Mouse (Mus musculus) hindlimb bud, embryonic 11.5 days (tissue): ENCODE results near the gene Sdhb.
A peak's percentile ranks its signal among the peaks of the same experiment; 100 is the strongest.

ENCODE experiments used
- DNase-seq: peaks from one replicate; pipeline ENCODE4 v3.0.0-alpha.2; 2012; ENCODE audit warnings: low read depth, low spot score; ENCODE audit errors: extremely low spot score

The Sdhb gene

GRCm38 (mm10) chr4:140960781-140961466 is at the start of gene Sdhb:
Sdhb (plus strand) TSS chr4:140961203.
- DNase-seq: peak; percentile 95

- DNase-seq: no peak
These were observed 49.6 kb upstream of the Sdhb start for GRCm38 (mm10) chr4:140911416-140911815.

GRCm38 (mm10) chr4:140912271-140912833 is 48.7 kb upstream of the Sdhb start:
- no peak for DNase-seq

- DNase-seq: no peak
These were observed 47.4 kb upstream of the Sdhb start for GRCm38 (mm10) chr4:140913565-140913964.

- no peak for DNase-seq
These were observed 46.3 kb upstream of the Sdhb start for GRCm38 (mm10) chr4:140914731-140915131.

GRCm38 (mm10) chr4:140915235-140915634 is 45.8 kb upstream of the Sdhb start:
- DNase-seq: no peak

- no peak for DNase-seq
These were observed 44.7 kb upstream of the Sdhb start for GRCm38 (mm10) chr4:140916296-140916695.

- no peak for DNase-seq
These were observed 43.6 kb upstream of the Sdhb start for GRCm38 (mm10) chr4:140917451-140917850.

GRCm38 (mm10) chr4:140919974-140920836 is 40.8 kb upstream of the Sdhb start:
- no peak for DNase-seq

- DNase-seq: no peak
These were observed 38.5 kb upstream of the Sdhb start for GRCm38 (mm10) chr4:140922508-140922907.

- DNase-seq: no peak
These were observed 35.4 kb upstream of the Sdhb start for GRCm38 (mm10) chr4:140925648-140926047.

- DNase-seq: no peak
These were observed 32.7 kb upstream of the Sdhb start for GRCm38 (mm10) chr4:140928349-140928748.

GRCm38 (mm10) chr4:140929745-140930144 is 31.3 kb upstream of the Sdhb start:
- DNase-seq: no peak

- DNase-seq: no peak
These were observed 30.0 kb upstream of the Sdhb start for GRCm38 (mm10) chr4:140930900-140931470.

GRCm38 (mm10) chr4:140935643-140936042 is 25.4 kb upstream of the Sdhb start:
- DNase-seq: no peak

GRCm38 (mm10) chr4:140944356-140944755 is 16.6 kb upstream of the Sdhb start:
- no peak for DNase-seq

GRCm38 (mm10) chr4:140944961-140945442 is 16.0 kb upstream of the Sdhb start:
- no peak for DNase-seq

GRCm38 (mm10) chr4:140945571-140945970 is 15.4 kb upstream of the Sdhb start:
- no peak for DNase-seq

- no peak for DNase-seq
These were observed 15.0 kb upstream of the Sdhb start for GRCm38 (mm10) chr4:140946048-140946447.

- no peak for DNase-seq
These were observed 14.3 kb upstream of the Sdhb start for GRCm38 (mm10) chr4:140946580-140947205.
